Mouse (Mus musculus) brain, embryonic 18.5 days (tissue): ENCODE data around the gene Amn1.

ENCODE experiments used
- DNase-seq: peaks from one replicate; pipeline ENCODE4 v3.0.0-alpha.2; 2012; ENCODE audit warnings: low read depth, low spot score

Gene Amn1

GRCm38 (mm10) chr6:149107615-149108014 lies 80.9 kb downstream of the Amn1 start:
- no peak for DNase-seq
